Mouse (Mus musculus) forebrain, embryonic 11.5 days (tissue): ENCODE results near the gene Sgta. TPM values are rescaled to one million over a fixed set of nuclear protein-coding genes. Genes with fewer than 3 reads are reported as not detected.

Source experiments
- ATAC-seq: fragments of 200-750 bp; cut with Nextera tagmentation; replicated peaks from 2 replicates; pipeline ENCODE4 v1.8.0; 2017; ENCODE audit warnings: moderate TSS enrichment; ENCODE audit not compliant: low FRiP score
- DNase-seq: peaks from one replicate; pipeline ENCODE4 v3.0.0-alpha.2; 2017; ENCODE audit warnings: low spot score
- H3K27ac ChIP-seq: fragments of 300-500 bp; sonication (generic); 2 replicates; pipeline ENCODE4 v1.5.1; 2014; ENCODE audit warnings: low read depth, low read length
- H3K27me3 ChIP-seq: fragments of 300-500 bp; sonication (generic); 2 replicates; pipeline ENCODE4 v1.6.1; 2014; ENCODE audit warnings: mild to moderate bottlenecking, low read length, mixed read lengths; ENCODE audit not compliant: control insufficient read depth, insufficient read depth
- H3K36me3 ChIP-seq: fragments of 300-500 bp; sonication (generic); 2 replicates; pipeline ENCODE4 v1.6.1; 2014; ENCODE audit warnings: mild to moderate bottlenecking, low read length, moderate library complexity, mixed read lengths; ENCODE audit not compliant: control insufficient read depth, insufficient read depth
- H3K4me1 ChIP-seq: fragments of 300-500 bp; sonication (generic); replicated peaks from 2 replicates; pipeline ENCODE4 v1.6.1; 2014; ENCODE audit warnings: low read length, mixed read lengths; ENCODE audit not compliant: control insufficient read depth, insufficient read depth
- H3K4me2 ChIP-seq: fragments of 300-500 bp; sonication (generic); 2 replicates; pipeline ENCODE4 v1.6.1; 2014; ENCODE audit warnings: low read depth, mild to moderate bottlenecking, low read length, moderate library complexity, mixed read lengths; ENCODE audit not compliant: severe bottlenecking
- H3K4me3 ChIP-seq: fragments of 300-500 bp; sonication (generic); 2 replicates; pipeline ENCODE4 v1.5.1; 2014; ENCODE audit warnings: low read depth, low read length
- H3K9ac ChIP-seq: fragments of 300-500 bp; sonication (generic); 2 replicates; pipeline ENCODE4 v1.6.1; 2014; ENCODE audit warnings: low read length
- H3K9me3 ChIP-seq: fragments of 300-500 bp; sonication (generic); 2 replicates; pipeline ENCODE4 v1.6.1; 2016; ENCODE audit warnings: low read length, mixed read lengths; ENCODE audit not compliant: control insufficient read depth
- WGBS: fragments of 180-500 bp; shearing (Covaris S2); extraction: QIAGEN DNeasy Blood & Tissue Kit; methylation state at CpG from one replicate; pipeline ENCODE4 v1.1.7; 2014; 5-methylcytosine and 5-hydroxymethylcytosine counted together
- polyA plus RNA-seq: library from polyadenylated mRNA; unstranded; fragments of >200 nt; fragmentation: Nextera tagmentation; extraction: Ambion mirVana; gene quantifications from 2 replicates; pipeline ENCODE4 v1.2.1, GENCODE M21; 2014

Sgta gene
- polyA plus RNA-seq, 1 experiment from 2014 or later = 265 TPM

DNA sequence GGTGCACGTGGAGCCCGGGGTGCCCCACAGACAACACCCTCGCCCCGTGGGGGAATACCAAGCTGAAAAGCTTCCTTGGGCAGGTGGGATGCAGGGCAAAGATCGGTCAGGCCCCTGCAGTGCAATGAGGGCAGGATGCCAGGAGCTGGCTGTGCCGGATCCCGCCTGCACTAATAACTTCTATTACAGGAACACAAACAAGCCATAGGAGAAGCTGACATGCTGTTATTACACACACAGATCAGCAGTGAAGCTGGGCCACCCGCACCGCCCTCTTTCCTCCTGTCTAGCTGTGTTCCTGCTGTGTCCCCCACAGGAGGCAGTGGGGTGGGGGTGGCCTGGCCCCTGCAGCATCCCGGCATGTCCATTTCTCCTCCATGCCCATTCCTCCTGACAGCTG, 30.9 kb downstream of the Sgta start:
- no peak overlapping the region for H3K9ac ChIP-seq
- no peaks in the 10 kb centered on the region; the same call in 1 of the 2 replicates for H3K36me3 ChIP-seq
- peaks cover 6% of the 10 kb centered on the region; the same call in 1 of the 2 replicates for H3K27me3 ChIP-seq
- H3K4me1 ChIP-seq = peaks cover 4% of the 10 kb centered on the region; the same call in 1 of the 2 replicates
- ATAC-seq = no peak
- no peaks in the 10 kb centered on the region for H3K9me3 ChIP-seq
- no peak overlapping the region for H3K4me3 ChIP-seq
- DNase-seq = no peak
- no peak overlapping the region for H3K27ac ChIP-seq
- no peak overlapping the region for H3K4me2 ChIP-seq
- WGBS = 79% methylated on average over 10 of the region's 10 CpGs

DNA sequence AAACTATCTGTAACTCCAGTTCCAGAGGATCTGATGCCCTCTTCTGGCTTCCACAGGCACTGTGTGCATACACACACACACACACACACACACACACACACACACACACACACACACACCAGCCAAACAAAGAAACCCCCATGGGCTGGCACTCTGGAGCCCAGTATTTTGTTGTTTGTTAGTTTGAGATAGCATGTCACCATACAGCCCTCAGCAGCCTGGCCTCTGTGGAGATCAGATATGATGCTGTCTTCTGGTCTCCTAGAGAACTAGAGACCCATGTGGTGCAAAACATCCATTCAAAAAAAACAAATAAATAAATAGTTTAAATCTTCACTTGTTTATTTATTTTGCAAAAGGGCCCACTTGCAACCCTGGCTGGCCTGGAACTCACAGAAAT, 31.8 kb downstream of the Sgta start:
- peaks cover 6% of the 10 kb centered on the region; the same call in 1 of the 2 replicates for H3K27me3 ChIP-seq
- no peaks in the 10 kb centered on the region; the same call in 1 of the 2 replicates for H3K36me3 ChIP-seq
- H3K4me2 ChIP-seq = no peak overlapping the region
- ATAC-seq (no peak), DNase-seq (no peak)
- no peak overlapping the region for H3K27ac ChIP-seq
- H3K4me1 ChIP-seq = peaks cover 4% of the 10 kb centered on the region; the same call in 1 of the 2 replicates
- H3K9me3 ChIP-seq = no peaks in the 10 kb centered on the region
- no peak overlapping the region for H3K9ac ChIP-seq
- H3K4me3 ChIP-seq = no peak overlapping the region

DNA sequence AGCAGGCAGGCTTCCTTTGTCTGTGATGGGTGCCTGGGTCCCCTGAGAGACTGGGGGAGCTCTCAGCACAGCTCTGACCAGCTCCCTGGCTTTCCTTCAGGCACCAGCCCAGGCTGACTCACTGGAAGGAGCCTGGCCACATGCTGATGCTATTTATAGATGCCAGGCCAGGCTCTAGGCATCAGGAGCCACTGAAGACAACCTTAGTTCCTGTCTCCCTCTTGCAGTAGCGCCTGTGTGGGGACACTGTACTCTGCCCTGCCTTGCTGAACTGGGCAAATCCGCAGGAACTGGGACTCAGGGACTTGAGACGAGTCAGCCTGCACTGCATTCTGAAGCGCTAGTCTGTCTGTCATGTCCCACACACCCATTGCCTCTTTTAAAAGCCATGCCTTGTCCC, 32.6 kb downstream of the Sgta start:
- no peaks in the 10 kb centered on the region for H3K9me3 ChIP-seq
- WGBS = 83% methylated on average over 4 of the region's 4 CpGs
- no peak overlapping the region for H3K4me3 ChIP-seq

DNA sequence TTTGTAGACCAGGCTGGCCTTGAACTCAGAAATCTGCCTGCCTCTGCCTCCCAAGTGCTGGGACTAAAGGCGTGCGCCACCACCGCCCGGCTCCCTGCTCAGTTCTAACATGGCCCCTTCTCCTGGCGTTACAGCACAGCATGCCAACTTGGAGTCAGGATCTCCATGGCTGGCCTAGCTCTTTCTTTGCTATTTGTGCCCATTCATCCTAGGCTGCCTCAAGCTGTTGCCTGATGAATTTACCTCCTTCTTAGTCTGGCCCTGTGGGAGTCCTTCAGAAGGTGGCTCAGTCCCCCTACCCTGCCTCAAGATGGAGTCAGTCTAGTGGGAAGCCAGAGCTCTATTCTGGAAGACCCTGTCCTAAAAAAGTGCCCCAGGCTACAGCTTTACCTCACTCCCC, 33.1 kb downstream of the Sgta start:
- DNase-seq = no peak
- H3K9me3 ChIP-seq = no peaks in the 10 kb centered on the region
- peaks cover 10% of the 10 kb centered on the region; the same call in 1 of the 2 replicates for H3K27me3 ChIP-seq
- no peak for ATAC-seq
- WGBS = 97% methylated on average over 5 of the region's 5 CpGs
- H3K9ac ChIP-seq = no peak overlapping the region
- H3K36me3 ChIP-seq = no peaks in the 10 kb centered on the region; the same call in 1 of the 2 replicates
- H3K27ac ChIP-seq = no peak overlapping the region
- H3K4me3 ChIP-seq = no peak overlapping the region
- peaks cover 4% of the 10 kb centered on the region; the same call in 1 of the 2 replicates for H3K4me1 ChIP-seq
- H3K4me2 ChIP-seq = no peak overlapping the region

More for the DNA sequence above, 32.6 kb downstream of the Sgta start:
- Histone ChIP-seq H3K27me3 (peaks cover 10% of the 10 kb centered on the region; the same call in 1 of the 2 replicates), H3K36me3 (no peaks in the 10 kb centered on the region; the same call in 1 of the 2 replicates), H3K4me1 (peaks cover 4% of the 10 kb centered on the region; the same call in 1 of the 2 replicates), H3K4me2 (no peak overlapping the region), H3K27ac (no peak overlapping the region), H3K9ac (no peak overlapping the region)
- no peak for ATAC-seq
- no peak for DNase-seq

DNA sequence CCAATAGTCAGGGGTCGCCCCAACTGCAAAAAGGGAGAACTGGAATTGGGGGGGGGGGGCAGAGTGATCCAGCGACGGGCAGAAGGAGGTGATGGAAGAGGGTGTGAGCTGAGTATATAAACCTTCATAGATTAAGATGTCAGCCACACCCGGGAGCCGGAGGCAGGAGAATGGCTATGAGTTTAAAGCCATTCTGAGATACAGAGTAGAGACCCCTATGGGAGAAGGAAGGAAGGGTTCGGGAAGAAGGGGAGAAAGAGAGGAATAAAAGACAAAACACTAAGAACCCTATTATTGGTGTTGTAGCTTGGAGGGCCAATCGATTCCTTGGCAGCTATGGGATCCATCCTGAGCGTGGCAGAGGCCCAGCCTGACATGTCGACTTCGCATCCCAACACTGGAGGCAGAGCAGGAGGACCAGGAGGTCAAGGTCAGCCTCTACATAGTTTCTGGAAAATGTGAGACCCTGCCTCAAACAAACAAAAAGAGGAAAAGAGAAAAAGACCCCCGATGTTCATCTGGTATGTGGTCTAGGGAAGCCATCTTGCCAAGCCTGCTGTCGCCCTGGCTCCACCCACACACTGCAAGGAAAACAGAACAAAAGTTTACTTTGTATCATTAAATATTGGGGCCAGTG, 34.2 kb downstream of the Sgta start, which contains the start of gene Diras1:
TSS of gene Diras1 (minus strand) at position 24 of the 637 bp plus-strand sequence.
- 49% methylated on average over 12 of the region's 12 CpGs for WGBS
- no peak within 1 kb of the TSS for H3K27ac ChIP-seq
- H3K9me3 ChIP-seq = no peaks in the 10 kb centered on the region
- peak within 1 kb of the TSS; percentile 61 for H3K9ac ChIP-seq
- peaks cover 4% of the 10 kb centered on the region; the same call in 1 of the 2 replicates for H3K4me1 ChIP-seq
- H3K4me2 ChIP-seq = peak within 1 kb of the TSS; percentile 75
- no peaks in the 10 kb centered on the region for H3K36me3 ChIP-seq
- peaks cover 12% of the 10 kb centered on the region; the same call in 1 of the 2 replicates for H3K27me3 ChIP-seq
- no peak for ATAC-seq
- no peak for DNase-seq
- peak within 1 kb of the TSS; percentile 37 for H3K4me3 ChIP-seq

DNA sequence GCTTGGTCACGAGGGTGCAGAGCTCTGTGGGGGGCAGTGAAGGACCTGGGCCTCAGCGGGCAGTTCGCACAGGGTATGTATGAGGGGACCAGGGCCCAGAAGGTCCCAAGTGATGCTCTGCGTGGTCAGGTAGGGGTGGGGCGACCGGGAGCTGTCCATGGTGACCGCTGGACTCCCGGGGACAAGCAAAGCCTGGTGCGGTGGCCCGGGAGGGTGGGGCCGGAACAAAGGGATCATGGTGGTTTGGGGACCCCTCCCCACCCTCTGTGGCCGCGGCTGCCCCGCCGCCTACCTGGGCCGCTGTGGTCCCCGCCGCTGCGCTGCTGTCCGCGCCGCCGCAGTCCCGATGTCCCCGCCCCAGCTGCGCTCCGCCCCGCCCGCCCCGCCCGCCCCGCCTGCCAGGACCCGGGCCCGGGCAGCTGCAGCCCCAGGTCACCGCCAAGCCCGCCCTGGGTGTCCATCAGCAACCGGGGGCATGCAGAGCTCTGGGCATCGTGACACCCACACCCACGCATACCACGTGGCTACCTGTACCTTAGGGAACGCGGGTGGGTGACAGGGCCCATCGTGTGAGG, 34.8 kb downstream of the Sgta start:
- Histone ChIP-seq H3K27me3 (peaks cover 12% of the 10 kb centered on the region; the same call in 1 of the 2 replicates), H3K27ac (no peak overlapping the region)
- DNase-seq = peak; percentile 63

DNA sequence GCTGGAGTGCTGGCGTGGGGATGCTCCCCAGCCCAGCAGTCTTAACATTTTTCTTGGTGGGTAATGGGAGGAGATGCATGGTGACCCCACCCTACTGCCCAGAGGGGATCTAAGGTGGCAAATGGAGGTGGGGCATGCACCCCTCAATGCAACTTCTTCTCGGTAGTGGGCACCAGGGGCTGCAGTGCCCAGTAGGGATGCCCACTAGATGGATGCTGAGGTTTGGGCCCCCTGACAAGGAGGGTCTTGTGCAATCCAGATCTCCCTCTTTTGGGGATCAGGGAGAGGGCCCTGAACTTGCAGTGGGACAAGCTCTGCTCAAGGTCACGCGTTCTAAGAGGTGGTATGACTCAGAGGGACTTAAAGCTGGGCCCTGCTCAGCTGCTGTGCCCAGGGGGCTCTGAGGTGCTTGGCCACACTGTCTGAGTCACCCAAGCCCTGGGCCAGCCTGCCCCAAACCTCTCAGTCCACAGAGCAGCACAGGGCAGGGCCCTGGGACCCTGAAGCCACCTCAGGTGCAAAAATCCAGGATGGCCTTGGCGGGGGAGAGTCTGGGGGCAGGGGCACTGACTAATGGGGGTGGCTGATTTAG, 35.5 kb downstream of the Sgta start:
- Histone ChIP-seq H3K36me3 (no peaks in the 10 kb centered on the region), H3K27me3 (peaks cover 12% of the 10 kb centered on the region; the same call in 1 of the 2 replicates), H3K9ac (peak overlapping the region; percentile 61; the same call in 1 of the 2 replicates), H3K9me3 (no peaks in the 10 kb centered on the region), H3K4me3 (peak overlapping the region; percentile 37), H3K4me2 (peak overlapping the region; percentile 75), H3K4me1 (peaks cover 4% of the 10 kb centered on the region; the same call in 1 of the 2 replicates), H3K27ac (no peak overlapping the region)
- no peak for DNase-seq
- no peak for ATAC-seq
- 72% methylated on average over 5 of the region's 5 CpGs for WGBS

More for the DNA sequence above, 34.8 kb downstream of the Sgta start:
- Histone ChIP-seq H3K36me3 (no peaks in the 10 kb centered on the region), H3K9ac (peak overlapping the region; percentile 61), H3K4me3 (peak overlapping the region; percentile 37), H3K9me3 (no peaks in the 10 kb centered on the region), H3K4me1 (peaks cover 4% of the 10 kb centered on the region; the same call in 1 of the 2 replicates), H3K4me2 (peak overlapping the region; percentile 75)
- WGBS = 2% methylated on average over 30 of the region's 43 CpGs
- peak; percentile 39 for ATAC-seq

DNA sequence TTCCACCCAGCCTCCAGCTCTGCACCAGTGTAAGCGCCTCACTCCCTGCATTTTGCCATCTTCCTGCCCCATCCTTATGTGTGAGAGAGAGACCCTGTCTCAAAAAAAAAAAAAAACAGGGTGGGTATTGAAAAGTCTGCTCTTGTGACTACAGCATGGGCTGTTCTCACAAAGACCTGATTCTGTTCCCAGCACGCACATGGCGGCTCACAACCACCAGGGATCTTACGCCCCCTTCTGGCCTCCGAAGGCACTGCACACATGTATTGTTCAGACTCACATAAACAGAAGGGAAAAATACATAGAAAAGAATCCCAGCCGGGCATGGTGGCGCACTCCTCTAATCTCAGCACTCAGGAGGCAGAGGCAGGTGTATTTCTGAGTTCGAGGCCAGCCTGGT, 37.2 kb downstream of the Sgta start:
- Histone ChIP-seq H3K4me3 (no peak overlapping the region), H3K27me3 (peaks cover 12% of the 10 kb centered on the region; the same call in 1 of the 2 replicates), H3K4me1 (peaks cover 4% of the 10 kb centered on the region; the same call in 1 of the 2 replicates), H3K27ac (no peak overlapping the region), H3K9me3 (no peaks in the 10 kb centered on the region), H3K36me3 (no peaks in the 10 kb centered on the region), H3K4me2 (no peak overlapping the region), H3K9ac (no peak overlapping the region)
- ATAC-seq = no peak
- WGBS = 65% methylated on average over 8 of the region's 8 CpGs
- DNase-seq = no peak
